Mouse (Mus musculus) layer of hippocampus, postnatal 25 days (tissue): ENCODE data around the gene Astn2. TPM values are rescaled to one million over a fixed set of nuclear protein-coding genes. Genes with fewer than 3 reads are reported as not detected.

Source experiments
- DNase-seq, 2 experiments: peaks; one replicate each; pipeline ENCODE4 v3.0.0; 2022; ENCODE audit warnings: mixed read lengths in 2 of 2, low spot score in 1 of 2; ENCODE audit errors: extremely low spot score in 1 of 2
- total RNA-seq, 2 experiments: library from RNA; stranded (reverse); gene quantifications; 2 replicates each; pipeline ENCODE4 v1.2.3; 2021

Gene Astn2
- total RNA-seq, 2 experiments from 2014 or later = 23.1 to 26.2 TPM

GRCm38 (mm10) chr4:65367135-65367534 is 1037.3 kb downstream of the Astn2 start:
- DNase-seq = no peak

- DNase-seq = no peak
Measured at GRCm38 (mm10) chr4:65354580-65354979, 1049.8 kb downstream of the Astn2 start.

GRCm38 (mm10) chr4:65350521-65350920 is 1053.9 kb downstream of the Astn2 start:
- DNase-seq = no peak

- DNase-seq = no peak
Measured at GRCm38 (mm10) chr4:65341766-65342165, 1062.6 kb downstream of the Astn2 start.

GRCm38 (mm10) chr4:65333718-65334117 is 1070.7 kb downstream of the Astn2 start:
- DNase-seq = no peak
